Mouse (Mus musculus) bone marrow macrophage, adult 2 months (primary cell): ENCODE results near the gene Myh2.

ENCODE experiments used
- CTCF ChIP-seq: IDR thresholded peaks from 2 replicates; pipeline ENCODE4 v1.5.1; 2012; ENCODE audit warnings: low read depth, mild to moderate bottlenecking, low read length, moderate library complexity
- POLR2A ChIP-seq: IDR thresholded peaks from 2 replicates; pipeline ENCODE4 v1.6.1; 2012; ENCODE audit warnings: mild to moderate bottlenecking, low read depth, low read length, borderline replicate concordance

DNA sequence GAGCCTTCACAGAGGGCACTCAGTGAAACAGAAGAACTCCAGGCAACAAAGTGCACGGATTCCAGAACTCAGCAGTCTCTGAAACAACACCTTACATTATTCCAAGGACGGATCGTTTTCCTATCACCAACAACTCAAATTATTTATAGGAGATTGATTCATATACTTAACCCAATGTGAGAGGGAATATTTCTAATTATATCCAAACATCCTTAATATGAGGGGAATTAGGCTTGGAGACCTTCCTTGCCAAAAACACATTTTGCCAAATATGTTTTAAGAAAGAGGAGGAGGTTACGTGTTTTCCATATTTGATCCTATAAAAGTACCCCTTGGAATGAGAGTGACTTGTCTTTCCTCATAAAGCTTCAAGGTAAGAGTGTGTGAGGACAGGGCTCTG lies 28.9 kb downstream of the Myh2 start, which contains the start of gene Myh1:
- no peak for TF ChIP-seq CTCF
- TF ChIP-seq POLR2A, result no peak
